Mouse (Mus musculus): ENCODE measurements around the gene Zfp882.
"Not testable (repeated sequence)": the region's sequence is repeated elsewhere in the genome, so short reads cannot be mapped to it uniquely, and the experiment has no call there.

The Zfp882 gene

GRCm38 (mm10) chr8:71908309-71909261 lies at the start of gene Zfp882, which contains the start of gene Zfp617:
Zfp882 (plus strand) TSS chr8:71908608.
Zfp617 (plus strand) TSS chr8:71908635.
- DNase-seq (ENCODE audit: low read depth): peak; percentile 89

DNA sequence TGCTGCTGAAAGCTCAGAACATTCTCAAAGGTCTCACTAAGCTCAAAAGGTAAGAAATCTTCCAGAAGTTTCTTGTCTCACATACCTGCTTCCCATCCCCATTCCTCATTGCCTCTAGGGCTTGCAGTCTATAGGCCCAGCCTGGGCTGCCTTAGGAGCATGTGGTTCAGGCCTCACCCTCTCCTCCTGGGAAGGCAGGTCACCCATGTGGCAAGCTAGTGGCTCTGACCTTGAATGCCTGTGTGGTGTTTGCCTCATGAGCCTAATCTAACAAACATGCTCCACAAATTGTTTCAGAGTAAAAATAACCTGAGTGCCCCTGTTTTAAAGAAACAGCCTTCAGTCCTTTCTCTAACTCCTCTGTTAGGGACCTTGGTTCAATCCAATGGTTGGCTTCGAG lies 46.9 kb upstream of the Zfp882 start:
- not testable (repeated sequence) for DNase-seq (ENCODE audit: low read depth)

GRCm38 (mm10) chr8:71862038-71862437 lies 46.4 kb upstream of the Zfp882 start:
- not testable (repeated sequence) for DNase-seq (ENCODE audit: low read depth)

DNA sequence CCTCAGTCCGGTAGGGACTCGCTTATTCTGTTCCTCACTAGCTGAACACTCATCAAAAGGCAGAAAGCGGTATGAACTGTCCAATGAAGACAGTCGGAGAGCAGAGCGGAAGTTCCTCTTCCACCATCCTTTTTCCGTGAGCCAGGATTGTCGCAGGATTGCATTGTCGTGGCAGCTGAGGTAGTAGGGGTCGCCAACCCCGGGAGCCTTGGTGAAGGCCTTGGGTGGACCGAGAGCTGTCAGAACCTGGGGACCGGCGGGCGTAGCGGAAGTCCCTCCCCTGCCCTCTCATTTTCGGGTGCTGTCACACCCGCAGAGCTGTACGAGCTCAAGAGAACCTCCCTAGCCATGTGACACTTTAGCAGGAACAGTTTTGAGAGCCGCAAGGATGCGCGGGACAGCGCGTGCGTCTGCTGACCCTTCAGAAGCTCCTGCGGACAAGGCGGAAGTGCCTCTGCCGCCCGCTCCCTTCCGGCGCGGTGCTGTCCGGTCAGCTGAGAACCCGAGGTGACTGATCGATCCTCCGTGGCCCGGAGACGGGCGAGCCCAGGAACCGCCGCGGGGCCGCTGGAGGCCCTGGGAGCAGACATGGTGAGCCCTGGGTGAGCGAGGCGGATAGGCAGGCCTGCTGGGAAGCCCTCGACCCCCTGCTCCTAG lies 26.7 kb upstream of the Zfp882 start, which contains the start of gene Zfp709:
Gene Zfp709, plus strand, starts transcription at position 402 of the 657 bp plus-strand sequence.
- DNase-seq (ENCODE audit: low read depth): peak; percentile 82

DNA sequence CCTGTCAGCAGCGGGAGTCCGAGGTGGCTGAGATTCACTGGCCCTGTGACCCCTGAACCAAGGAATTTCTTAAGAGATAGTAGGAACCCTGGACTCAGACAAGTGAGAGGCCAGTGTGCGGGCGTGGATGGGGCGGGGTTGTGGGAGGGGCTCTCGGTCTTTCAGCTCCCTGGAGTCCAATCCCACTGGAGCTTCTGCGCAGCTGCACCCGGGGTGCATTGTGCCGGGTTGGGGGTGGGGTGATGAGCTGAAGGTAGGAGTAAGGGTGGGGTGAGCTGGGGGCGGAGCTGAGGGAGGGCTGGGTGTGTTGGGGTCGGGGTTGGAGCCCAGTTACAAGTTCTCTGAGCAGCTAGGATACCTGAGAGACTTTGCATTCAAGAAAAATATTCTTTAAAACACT lies 7.7 kb upstream of the Zfp882 start:
- DNase-seq (ENCODE audit: low read depth): not testable (repeated sequence)

- not testable (repeated sequence) for DNase-seq (ENCODE audit: low read depth)
Observed at GRCm38 (mm10) chr8:71903084-71903483, 5.3 kb upstream of the Zfp882 start.

DNA sequence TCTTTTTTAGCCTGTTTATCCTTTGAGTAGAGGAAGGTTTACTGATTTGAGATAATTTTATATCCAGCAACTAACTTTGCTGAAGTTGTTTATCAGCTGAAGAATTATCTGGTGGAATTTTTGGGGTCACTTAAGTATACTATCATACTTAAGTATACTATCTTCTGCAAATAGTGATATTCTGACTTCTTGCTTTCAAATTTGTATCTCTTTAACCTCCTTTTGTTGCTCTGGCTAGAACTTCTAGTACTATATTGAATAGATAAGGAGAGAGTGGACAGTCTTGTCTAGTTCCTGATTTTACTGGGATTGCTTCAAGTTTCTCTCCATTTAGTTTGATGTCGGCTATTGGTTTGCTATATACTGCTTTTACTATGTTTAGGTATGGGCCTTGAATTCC lies 1.6 kb upstream of the Zfp882 start:
- DNase-seq (ENCODE audit: low read depth): no peak

GRCm38 (mm10) chr8:71907798-71908257 lies 580 bp upstream of the Zfp882 start:
- DNase-seq (ENCODE audit: low read depth): no peak

DNA sequence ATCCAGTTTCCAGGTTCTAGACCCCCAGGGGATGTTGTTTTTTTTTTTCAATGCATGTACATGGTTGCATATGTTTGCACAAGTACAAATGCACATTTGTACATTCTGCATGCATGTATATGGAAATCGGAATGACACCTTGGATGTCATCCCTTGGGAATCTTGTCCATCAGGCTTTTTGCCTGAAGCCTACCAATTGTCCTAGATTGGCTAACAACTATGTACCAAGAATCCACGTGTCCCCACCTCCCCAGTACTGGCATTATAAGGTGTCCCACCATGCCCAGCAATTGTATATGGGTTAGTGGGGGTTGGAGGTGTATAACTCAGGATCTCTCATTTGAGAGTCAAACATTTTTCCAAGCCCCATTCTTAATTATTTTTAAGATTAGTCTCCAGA lies 3.9 kb downstream of the Zfp882 start:
- DNase-seq (ENCODE audit: low read depth): no peak

GRCm38 (mm10) chr8:71922567-71923401 lies 14.4 kb downstream of the Zfp882 start:
- DNase-seq (ENCODE audit: low read depth): peak; percentile 96

DNA sequence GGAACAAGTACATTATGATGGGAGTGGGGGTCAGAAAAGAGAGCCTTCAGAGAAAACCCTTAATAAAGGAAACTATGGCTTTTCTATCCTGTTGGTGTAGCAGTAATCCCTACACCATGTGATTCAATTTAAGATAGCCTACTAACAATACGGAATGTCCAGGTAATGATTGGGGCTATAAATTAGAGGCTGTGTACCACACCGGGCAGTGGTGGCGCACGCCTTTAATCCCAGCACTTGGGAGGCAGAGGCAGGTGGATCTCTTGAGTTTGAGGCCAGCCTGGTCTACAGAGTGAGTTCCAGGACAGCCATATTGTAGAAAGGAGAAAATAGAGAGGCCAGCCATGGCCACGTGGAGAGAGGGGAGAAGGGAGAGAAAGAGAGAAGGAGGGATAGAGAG lies 17.4 kb downstream of the Zfp882 start:
- no peak for DNase-seq (ENCODE audit: low read depth)

- DNase-seq (ENCODE audit: low read depth): no peak
Observed at GRCm38 (mm10) chr8:71926551-71926950, 18.1 kb downstream of the Zfp882 start.

GRCm38 (mm10) chr8:71927779-71928178 lies 19.4 kb downstream of the Zfp882 start:
- no peak for DNase-seq (ENCODE audit: low read depth)

DNA sequence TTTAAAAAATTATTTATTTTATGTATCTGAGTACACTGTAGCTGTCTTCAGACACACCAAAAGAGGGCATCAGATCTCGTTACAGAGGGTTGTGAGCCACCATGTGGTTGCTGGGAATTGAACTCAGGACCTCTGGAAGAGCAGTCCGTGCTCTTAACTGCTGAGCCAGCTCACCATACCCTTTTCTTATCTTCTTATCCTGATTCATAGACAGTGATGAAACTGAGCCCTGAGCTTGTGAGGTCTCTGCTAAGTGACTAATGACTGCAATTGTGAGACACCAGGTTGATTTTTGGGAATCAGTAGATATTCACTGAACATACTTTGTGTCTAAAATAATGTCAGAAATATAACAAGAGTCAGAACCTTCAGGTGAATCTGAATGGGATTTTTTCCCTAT lies 29.6 kb downstream of the Zfp882 start:
- not testable (repeated sequence) for DNase-seq (ENCODE audit: low read depth)

DNA sequence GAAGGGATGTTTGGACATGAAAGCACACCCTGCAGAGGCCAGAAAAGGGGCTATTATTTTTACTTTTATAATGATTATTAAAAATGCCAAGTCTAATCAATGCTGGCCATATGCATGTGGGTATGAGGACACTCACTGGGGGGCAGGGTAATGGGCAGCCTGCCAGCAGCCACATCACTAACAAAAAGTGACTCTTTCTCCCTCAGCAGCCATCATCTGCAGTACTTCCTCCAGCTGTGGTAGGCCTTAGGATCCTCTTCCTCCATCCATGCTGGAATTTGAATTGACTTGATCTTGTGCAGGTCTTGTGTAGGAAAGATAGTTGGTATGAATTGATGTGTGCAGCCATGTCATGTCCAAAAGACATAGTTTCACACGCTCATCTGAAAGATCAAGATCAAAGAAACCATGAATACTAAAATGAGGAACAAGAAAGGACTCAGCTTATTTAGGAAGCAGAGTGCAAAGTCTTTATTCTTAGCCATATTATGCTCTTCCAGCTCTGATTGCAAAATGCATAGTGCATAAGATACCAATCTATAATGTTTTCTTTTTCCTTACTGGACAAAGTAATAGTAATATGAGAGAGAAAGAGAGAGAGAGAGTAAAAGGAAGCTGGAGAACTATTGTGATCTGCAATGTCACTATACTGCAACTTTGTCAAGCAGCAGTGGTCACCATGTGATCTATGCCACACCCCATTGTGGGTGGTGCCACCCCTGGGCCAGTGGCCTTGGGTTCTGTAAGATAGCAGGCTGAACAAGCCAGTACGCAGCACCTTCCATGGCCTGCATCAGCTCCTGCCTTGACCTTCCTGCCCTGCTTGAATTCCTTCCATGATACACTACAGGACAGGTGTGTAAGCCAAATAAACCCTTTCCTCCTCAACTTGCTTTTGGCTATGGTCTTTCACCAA lies 32.1 kb downstream of the Zfp882 start:
- no peak for DNase-seq (ENCODE audit: low read depth)

GRCm38 (mm10) chr8:71941776-71942175 lies 33.4 kb downstream of the Zfp882 start:
- no peak for DNase-seq (ENCODE audit: low read depth)

DNA sequence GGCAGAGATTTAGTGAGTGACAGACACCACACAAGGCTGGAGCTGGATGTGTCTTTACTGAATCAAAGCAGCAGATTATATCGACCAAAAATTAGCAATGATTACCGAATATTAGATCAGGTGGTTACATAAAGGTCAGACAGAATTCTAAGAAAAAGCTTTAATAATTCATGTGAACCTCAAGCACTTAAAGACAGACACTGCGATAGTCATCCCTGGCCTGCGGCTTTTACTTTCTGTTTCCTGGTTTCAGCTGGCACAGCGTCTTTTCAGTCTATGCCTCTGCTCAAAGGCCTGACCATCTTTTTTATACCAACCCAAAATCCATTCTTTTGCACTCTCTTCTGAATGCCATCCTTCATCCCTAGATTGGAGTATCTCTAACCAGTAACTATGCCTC lies 40.2 kb downstream of the Zfp882 start:
- DNase-seq (ENCODE audit: low read depth): peak; percentile 76

- DNase-seq (ENCODE audit: low read depth): peak; percentile 100
Observed at GRCm38 (mm10) chr8:71950482-71951221, 42.2 kb downstream of the Zfp882 start, which contains the start of gene Zfp961. Zfp961 (plus strand) TSS chr8:71951038.

DNA sequence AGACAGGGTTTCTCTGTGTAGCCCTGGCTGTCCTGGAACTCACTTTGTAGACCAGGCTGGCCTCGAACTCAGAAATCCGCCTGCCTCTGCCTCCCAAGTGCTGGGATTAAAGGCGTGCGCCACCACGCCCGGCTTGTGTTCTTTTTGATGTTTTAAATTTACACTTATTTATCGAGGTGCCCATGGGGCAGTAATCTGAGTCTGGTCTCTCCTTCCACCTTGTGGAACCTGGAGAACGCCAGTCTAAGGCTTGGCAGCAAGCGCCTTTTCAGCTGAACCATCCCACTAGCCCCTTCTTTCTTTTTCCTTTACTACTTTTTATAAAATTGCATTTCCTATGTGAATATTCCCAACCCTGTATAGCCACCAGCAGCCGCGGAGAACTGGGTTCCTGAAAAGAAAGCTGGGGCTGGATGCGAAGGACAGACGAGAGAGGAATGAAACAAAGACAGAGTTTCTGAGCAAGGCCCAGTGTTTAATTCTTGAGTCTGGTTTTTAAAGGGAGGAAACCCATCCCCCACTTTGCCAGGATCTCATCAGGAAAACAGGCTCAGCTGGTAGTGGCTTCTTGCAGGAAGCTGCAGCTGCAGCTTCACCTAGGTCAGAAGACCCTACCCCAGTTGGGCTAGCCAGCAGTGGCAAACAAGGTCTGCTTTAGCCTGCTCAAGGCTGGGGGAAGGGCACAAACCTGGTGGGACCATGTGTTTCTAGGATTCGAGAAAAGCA lies 43.2 kb downstream of the Zfp882 start:
- peak; percentile 42 for DNase-seq (ENCODE audit: low read depth)

Data from induced T-regulatory cell, adult 2 months (primary cell).